Mouse (Mus musculus) lung, postnatal 10 days (tissue): Measurements from ENCODE around the gene Tbc1d5.

ENCODE experiments used
- DNase-seq: peaks from one replicate; pipeline ENCODE4 v3.0.0; 2021

The Tbc1d5 gene

GRCm38 (mm10) chr17:51179195-51179953 is at the start of gene Tbc1d5:
Tbc1d5 (minus strand) TSS chr17:51179352.
- peak; percentile 95 for DNase-seq

- no peak for DNase-seq
These were observed 46.9 kb upstream of the Tbc1d5 start for GRCm38 (mm10) chr17:51226056-51226455.

DNA sequence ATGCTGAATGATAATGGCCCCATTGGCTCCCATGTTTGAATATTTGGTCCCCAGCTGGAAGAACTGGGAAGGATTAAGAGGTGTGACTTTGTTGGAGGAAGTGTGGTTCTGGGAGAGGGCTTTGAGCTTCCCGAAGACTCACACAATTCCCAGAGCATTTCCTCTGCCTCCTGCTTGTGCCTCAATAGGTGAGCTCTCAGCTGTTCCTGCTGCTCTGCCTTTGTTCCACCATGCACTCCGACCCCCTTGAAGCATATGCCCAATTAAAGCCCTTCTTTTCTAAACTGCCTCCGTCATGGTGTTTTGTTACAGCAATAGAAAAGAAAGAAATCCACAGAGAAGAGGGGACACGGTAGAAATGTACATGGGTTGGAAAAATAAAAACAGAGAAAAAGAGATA is 44.0 kb upstream of the Tbc1d5 start:
- DNase-seq, result no peak

DNA sequence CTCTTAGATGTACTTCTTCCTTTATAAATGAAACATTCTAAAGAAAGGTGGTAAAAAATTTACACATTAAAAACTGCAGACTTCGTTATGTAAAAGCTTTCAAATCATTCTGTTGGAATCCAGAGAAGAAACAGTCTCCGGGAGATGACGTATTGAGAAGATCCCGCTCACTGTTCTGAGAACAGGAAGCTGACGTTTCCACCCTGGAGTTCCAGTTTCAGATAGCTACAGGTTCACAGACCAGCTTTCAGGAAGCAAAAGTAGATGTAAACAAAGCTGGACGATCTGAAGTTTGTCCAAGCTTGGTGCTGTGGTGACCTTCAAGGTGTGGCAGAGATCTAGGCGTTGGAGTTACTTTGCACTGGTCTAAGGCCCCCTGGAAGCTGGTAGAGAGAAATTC is 41.9 kb upstream of the Tbc1d5 start:
- DNase-seq, result no peak

DNA sequence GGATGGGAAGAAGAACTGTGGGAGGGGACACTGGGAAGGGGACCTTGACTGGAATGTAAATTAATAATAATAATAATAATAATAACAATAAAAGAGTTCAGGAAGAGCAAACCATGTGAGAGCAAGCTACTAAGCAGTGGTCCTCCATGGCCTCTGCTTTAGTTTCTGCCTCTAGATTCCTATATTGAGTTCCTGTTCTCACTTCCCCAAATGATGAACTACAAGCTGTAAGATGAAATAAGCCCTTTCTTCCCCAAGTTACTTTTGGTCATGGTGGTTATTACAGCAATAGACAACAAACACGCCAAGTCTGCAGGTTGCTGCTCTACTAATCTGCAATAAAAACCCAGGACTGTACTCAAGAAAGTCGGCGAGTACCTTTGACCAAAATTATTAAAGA is 40.7 kb upstream of the Tbc1d5 start:
- no peak for DNase-seq

DNA sequence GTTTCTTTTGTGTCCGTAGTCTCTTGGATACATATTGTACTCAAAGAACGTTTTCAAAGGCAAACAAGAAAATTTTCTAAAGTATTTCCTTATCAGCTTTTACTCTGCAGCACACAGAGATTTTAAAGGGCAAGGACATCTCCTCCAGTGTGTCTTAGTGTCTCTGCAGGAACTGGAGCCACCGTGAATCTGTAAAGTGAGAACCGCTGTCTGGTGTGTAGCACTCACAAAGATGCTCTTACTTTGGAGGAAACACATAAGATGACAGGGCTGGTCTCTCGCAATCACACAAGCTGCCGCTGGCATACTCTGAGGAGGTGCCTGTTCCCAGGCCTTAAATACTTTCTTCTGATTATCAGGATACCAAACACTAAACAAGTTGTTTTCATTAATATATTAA is 37.3 kb upstream of the Tbc1d5 start:
- DNase-seq, result no peak

- no peak for DNase-seq
These were observed 30.4 kb upstream of the Tbc1d5 start for GRCm38 (mm10) chr17:51209565-51209964.

- DNase-seq, result no peak
These were observed 25.5 kb upstream of the Tbc1d5 start for GRCm38 (mm10) chr17:51204643-51205042.

DNA sequence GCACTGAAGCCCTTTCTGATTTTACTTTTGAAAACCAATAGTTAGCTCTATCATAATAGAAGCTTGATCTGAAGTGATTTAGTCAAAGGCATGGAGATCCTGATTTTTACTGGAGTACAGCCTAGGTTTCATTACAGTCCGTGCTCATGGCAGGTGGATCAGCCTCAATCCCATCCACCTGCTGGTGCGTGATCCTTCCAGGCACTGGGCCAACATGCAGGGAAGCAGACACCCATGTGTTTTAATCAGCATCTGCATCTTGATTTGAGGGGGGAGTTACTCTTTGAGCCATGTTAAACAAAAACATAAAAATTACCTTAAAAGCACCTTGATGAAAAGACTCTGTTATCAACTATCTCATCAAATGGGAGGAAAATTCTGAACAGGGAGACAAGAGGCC is 16.4 kb upstream of the Tbc1d5 start:
- no peak for DNase-seq

DNA sequence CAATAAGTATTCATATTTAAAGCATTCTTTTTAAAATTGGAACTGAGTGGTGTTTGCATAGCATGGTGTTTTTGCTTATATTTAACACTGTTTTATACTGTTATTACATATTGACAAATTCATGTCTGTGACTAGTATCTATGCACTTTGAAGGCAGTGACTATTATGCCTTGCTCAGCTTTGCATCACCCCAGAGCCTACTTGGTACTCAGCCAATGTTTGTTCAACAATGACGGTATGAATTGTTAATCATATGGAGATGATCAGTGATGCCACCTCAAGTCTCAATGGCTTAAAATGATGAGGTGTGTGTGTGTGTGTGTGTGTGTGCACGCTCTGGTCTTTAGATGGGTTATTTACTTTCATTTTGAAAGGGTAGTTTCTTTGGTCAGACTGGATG is 15.6 kb upstream of the Tbc1d5 start:
- DNase-seq, result no peak

DNA sequence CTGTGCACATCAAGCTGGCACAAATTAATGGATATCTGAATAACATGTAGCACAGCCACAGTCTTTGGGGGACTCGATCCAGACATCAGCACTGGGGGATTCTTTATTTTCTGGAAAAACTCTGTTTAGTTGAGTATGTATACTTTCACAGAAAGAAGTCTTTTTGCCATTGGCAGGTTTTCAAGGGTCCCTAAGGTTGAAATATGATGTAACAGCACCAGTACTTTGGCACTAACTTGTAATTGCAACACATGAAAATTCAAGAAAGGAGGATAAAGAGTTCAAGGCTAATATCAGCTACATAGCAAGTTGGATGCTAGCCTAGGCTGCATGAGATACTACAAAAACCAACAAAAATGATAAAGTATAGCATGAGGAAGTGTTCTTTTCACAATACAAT is 12.2 kb upstream of the Tbc1d5 start:
- DNase-seq, result no peak

- no peak for DNase-seq
These were observed 3.6 kb upstream of the Tbc1d5 start for GRCm38 (mm10) chr17:51182715-51183114.

DNA sequence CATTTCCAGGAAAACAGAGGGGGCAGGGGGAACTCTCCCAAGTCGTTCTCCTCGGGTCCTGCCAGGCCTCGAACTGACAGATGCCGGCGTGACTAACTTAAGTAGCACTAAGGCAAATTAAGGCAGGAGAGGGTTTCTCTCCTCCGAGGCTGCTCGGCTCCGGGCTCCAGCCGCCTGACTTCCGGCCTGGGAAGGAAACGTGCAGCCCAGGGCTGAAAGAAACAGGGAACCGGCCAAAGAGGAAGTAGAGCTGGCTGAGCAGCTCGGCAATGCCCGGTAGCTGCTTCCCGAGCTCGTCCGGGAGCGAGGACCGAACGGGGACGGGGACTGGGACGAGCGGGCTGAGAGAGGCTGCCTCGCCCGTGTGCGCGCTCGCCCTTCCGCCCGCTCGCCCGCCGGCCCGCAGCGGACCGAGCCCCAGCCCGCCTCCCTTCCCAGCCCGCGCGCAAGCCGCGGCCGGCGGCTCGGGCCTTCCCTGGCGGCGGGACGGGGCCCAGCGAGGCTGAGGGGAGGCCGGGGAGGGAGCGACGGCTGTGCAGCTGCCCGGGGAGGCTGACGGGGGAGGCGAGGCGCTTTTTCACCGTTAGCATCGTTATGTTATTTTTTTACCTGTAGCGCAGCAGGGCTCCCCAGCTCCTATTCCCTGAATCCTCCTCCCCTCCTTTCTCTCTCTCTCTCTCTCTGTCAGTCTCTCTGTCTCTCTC is 509 bp downstream of the Tbc1d5 start:
- DNase-seq, result peak; percentile 78

DNA sequence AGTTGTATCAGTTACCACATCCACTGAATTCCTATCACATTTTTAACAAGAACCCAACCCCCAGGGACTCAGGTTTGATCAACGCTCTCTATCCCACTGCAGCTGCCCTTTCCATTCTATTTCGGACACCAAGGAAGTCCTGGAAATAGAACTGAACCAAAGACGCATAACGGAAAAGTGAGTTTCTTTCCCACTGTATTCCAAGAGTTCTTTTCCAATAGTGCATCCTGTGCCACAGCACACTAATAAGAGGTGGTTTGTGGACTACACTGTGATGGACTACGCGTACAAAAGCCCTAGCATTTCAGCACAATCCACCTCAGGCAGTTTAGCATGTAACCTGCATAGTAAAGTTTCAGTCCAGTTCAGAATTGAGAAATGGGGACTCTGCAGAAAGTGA is 1.2 kb downstream of the Tbc1d5 start:
- DNase-seq, result no peak

GRCm38 (mm10) chr17:51172332-51172731 is 6.8 kb downstream of the Tbc1d5 start:
- no peak for DNase-seq

DNA sequence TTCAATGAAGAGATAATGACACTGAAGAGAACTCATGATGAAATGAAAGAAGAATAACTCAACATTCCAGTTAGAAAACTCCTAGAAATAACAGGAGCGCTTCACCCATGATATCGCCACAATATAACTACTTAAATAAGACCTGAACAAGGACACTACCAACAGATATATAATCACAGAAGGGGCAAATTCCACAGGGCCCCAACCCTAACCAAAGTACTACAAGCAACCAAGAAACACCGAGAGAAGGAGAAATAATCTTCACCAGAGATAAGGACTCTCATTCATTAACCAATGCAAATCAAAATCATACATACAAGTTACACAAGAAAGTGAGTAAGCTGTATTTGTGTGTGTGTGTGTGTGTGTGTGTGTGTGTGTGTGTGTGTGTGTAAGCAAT is 7.6 kb downstream of the Tbc1d5 start:
- no peak for DNase-seq

GRCm38 (mm10) chr17:51169911-51170310 is 9.2 kb downstream of the Tbc1d5 start:
- no peak for DNase-seq

- DNase-seq, result no peak
These were observed 16.8 kb downstream of the Tbc1d5 start for GRCm38 (mm10) chr17:51162366-51162765.

DNA sequence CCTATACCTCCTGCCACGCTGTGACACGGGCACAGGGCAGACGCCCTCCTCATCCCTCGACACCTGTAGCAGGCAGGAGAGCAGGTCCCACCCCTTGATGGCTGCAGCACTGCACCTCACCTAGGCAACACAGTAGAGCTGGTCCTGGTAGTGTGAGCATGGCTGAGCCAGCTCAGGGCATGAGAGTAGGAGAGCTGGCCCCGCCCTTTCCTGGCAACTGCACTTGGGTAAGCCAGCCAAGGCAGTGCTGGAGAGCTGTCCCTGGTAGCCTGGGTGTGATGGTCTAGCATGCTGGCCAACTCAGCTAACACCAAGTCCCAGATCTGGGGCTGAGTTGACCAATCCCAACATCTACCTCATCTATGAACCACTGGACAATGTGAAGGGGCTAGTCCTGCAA is 19.9 kb downstream of the Tbc1d5 start:
- peak; percentile 14 for DNase-seq

DNA sequence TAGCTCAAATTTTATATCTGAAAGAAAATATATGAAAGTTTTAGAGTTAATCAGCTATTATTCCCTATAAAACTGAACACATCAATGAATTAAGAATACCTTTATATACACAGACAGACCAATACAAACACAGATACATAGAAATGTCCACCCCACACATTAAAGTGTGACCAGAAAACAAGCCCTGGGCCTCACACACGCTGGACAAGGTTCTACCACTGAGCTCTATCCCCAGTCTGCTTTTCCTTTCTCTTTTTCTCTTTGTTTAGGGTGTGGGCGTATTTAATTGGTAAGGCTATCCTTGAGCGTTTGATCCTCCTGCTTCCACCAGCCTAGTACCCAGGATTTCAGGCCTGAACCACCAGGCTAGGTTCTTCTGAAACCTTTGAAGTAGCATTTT is 28.2 kb downstream of the Tbc1d5 start:
- DNase-seq, result no peak

DNA sequence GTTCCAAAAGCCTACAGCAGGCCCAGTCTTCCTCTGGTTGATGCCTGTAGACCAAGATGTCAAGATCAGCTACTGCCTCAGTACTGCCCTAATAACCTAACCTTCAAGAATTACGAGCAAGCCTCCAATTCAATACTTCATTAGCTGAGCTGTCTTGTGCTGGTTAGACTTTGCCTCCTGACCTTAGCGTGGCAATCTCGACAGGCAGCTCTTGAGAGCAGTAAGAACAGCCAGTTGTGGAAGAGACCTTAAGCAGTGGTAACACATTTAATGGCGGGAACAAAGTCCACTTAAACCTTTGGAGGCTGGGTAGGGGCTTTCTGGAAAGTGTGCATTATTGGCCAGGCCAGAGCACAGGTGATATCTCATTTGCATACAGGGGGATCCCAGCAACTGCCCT is 34.2 kb downstream of the Tbc1d5 start:
- DNase-seq, result no peak

GRCm38 (mm10) chr17:51142095-51142494 is 37.1 kb downstream of the Tbc1d5 start:
- no peak for DNase-seq

- DNase-seq, result peak; percentile 52
These were observed 68.0 kb downstream of the Tbc1d5 start for GRCm38 (mm10) chr17:51111194-51111593.

DNA sequence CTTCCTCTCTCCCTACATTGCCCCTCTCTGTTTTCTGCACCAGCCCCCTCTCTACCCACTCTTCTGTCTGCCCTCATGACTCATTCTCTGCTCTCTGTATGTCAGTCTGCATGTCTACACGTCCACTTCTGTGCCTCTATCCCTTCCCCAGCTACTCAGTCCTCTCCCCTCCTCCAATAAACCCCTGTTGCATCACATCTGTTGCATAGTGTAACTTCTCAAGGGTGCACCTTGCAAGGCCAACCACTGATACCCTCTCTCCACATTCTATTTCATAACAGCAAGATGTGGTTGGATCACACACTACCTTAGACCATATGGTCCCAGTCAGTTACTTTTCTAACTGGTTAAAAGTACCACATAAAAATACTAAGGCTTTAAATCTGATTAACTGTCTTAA is 74.9 kb downstream of the Tbc1d5 start:
- no peak for DNase-seq

DNA sequence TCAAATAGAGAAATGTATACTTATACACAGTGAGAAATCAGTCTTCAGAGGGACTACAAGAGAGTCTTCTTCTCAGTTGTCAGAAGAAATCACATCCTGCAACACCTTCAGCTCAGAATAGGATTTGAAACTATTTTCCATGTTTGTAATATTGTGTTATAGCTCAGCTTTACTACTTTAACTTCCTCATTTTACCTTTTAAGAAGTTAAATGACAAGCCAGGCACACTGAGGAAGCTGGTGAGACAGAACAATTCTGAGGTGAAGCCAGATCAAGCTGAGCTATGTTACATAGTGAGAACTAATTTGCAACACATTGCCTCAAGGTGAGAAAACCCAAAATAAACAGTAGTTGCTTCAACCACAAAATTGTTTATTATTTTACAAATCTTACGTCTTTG is 135.3 kb downstream of the Tbc1d5 start:
- DNase-seq, result no peak
